Mouse (Mus musculus) olfactory bulb, adult 2 months (tissue): ENCODE measurements around the gene Smarce1.

Experiments
- CTCF ChIP-seq: fragments of 200-500 bp; IDR thresholded peaks from 2 replicates; pipeline ENCODE4 v1.5.1; 2012; ENCODE audit warnings: low read depth, mild to moderate bottlenecking, low read length, moderate library complexity; ENCODE audit not compliant: insufficient read depth
- POLR2A ChIP-seq: fragments of 200-500 bp; IDR thresholded peaks from 2 replicates; pipeline ENCODE4 v1.6.1; 2012; ENCODE audit warnings: mild to moderate bottlenecking, low read depth, low read length, moderate library complexity; ENCODE audit not compliant: insufficient read depth

- TF ChIP-seq CTCF, result no peak
- no peak for TF ChIP-seq POLR2A
Measured at GRCm38 (mm10) chr11:99243820-99244374, 13.1 kb upstream of the Smarce1 start, which contains the start of gene Krt222.
